Mouse (Mus musculus) thymus, adult 18-20 months (tissue): ENCODE data around the gene H2al1d.
"Not testable (repeated sequence)": the region's sequence is repeated elsewhere in the genome, so short reads cannot be mapped to it uniquely, and the experiment has no call there.

Source experiments
- DNase-seq, 2 experiments: peaks; one replicate each; pipeline ENCODE4 v3.0.0; 2022; ENCODE audit warnings: mixed read lengths in 2 of 2

H2al1d gene

GRCm38 (mm10) chrX:11308524-11308923 is at the start of gene H2al1d:
Gene H2al1d, plus strand, starts transcription at chrX:11308824.
- not testable (repeated sequence) for DNase-seq

GRCm38 (mm10) chrX:11264918-11265317 is 43.7 kb upstream of the H2al1d start:
- DNase-seq: no peak

- DNase-seq: no peak
Measured at GRCm38 (mm10) chrX:11267791-11268190, 40.8 kb upstream of the H2al1d start.

GRCm38 (mm10) chrX:11269074-11269473 is 39.5 kb upstream of the H2al1d start:
- no peak for DNase-seq

- no peak for DNase-seq
Measured at GRCm38 (mm10) chrX:11273190-11273589, 35.4 kb upstream of the H2al1d start.

- DNase-seq: no peak
Measured at GRCm38 (mm10) chrX:11277083-11277482, 31.5 kb upstream of the H2al1d start.

GRCm38 (mm10) chrX:11280741-11281140 is 27.9 kb upstream of the H2al1d start:
- no peak for DNase-seq

GRCm38 (mm10) chrX:11288306-11288882 is 20.2 kb upstream of the H2al1d start:
- no peak for DNase-seq

- DNase-seq: no peak
Measured at GRCm38 (mm10) chrX:11289244-11289643, 19.4 kb upstream of the H2al1d start.

- DNase-seq: not testable (repeated sequence)
Measured at GRCm38 (mm10) chrX:11298957-11299356, 9.7 kb upstream of the H2al1d start, which contains the start of gene H2al1a. Gene H2al1a, plus strand, starts transcription at chrX:11299257.

- DNase-seq: not testable (repeated sequence)
Measured at GRCm38 (mm10) chrX:11302132-11302531, 6.5 kb upstream of the H2al1d start, which contains the start of gene H2al1b. Gene H2al1b, plus strand, starts transcription at chrX:11302432.

GRCm38 (mm10) chrX:11305355-11305754 is 3.3 kb upstream of the H2al1d start, which contains the start of gene H2al1c:
Gene H2al1c, plus strand, starts transcription at chrX:11305655.
- not testable (repeated sequence) for DNase-seq

- not testable (repeated sequence) for DNase-seq
Measured at GRCm38 (mm10) chrX:11311634-11312033, 3.0 kb downstream of the H2al1d start, which contains the start of gene H2al1e. Gene H2al1e, plus strand, starts transcription at chrX:11311934.

- not testable (repeated sequence) for DNase-seq
Measured at GRCm38 (mm10) chrX:11314858-11315257, 6.2 kb downstream of the H2al1d start, which contains the start of gene H2al1f. Gene H2al1f, plus strand, starts transcription at chrX:11315158.

- not testable (repeated sequence) for DNase-seq
Measured at GRCm38 (mm10) chrX:11317956-11318355, 9.3 kb downstream of the H2al1d start, which contains the start of gene H2al1g. Gene H2al1g, plus strand, starts transcription at chrX:11318256.

- DNase-seq: not testable (repeated sequence)
Measured at GRCm38 (mm10) chrX:11321192-11321591, 12.6 kb downstream of the H2al1d start, which contains the start of gene H2al1h. Gene H2al1h, plus strand, starts transcription at chrX:11321492.

GRCm38 (mm10) chrX:11324359-11324758 is 15.7 kb downstream of the H2al1d start, which contains the start of gene H2al1i:
Gene H2al1i, plus strand, starts transcription at chrX:11324659.
- not testable (repeated sequence) for DNase-seq

- not testable (repeated sequence) for DNase-seq
Measured at GRCm38 (mm10) chrX:11327522-11327921, 18.9 kb downstream of the H2al1d start, which contains the start of gene H2al1j. Gene H2al1j, plus strand, starts transcription at chrX:11327822.

- DNase-seq: no peak
Measured at GRCm38 (mm10) chrX:11345762-11346161, 37.1 kb downstream of the H2al1d start.

GRCm38 (mm10) chrX:11346756-11347155 is 38.1 kb downstream of the H2al1d start:
- DNase-seq: no peak
